Mouse (Mus musculus) liver, postnatal 0 days (tissue): Measurements from ENCODE around the gene Anapc11. TPM values are rescaled to one million over a fixed set of nuclear protein-coding genes. Genes with fewer than 3 reads are reported as not detected.

Experiments used
- ATAC-seq: fragments of 200-750 bp; cut with Nextera tagmentation; 2 replicates; pipeline ENCODE4 v1.8.0; 2017; ENCODE audit warnings: mild to moderate bottlenecking, moderate library complexity
- DNase-seq: peaks from one replicate; pipeline ENCODE4 v3.0.0-alpha.2; 2016
- H3K27ac ChIP-seq: fragments of 300-500 bp; sonication (generic); 2 replicates; pipeline ENCODE4 v1.5.1; 2014; ENCODE audit warnings: antibody characterized with exemption, moderate library complexity, mild to moderate bottlenecking, low read depth
- H3K27me3 ChIP-seq: fragments of 300-500 bp; sonication (generic); 2 replicates; pipeline ENCODE4 v1.6.1; 2014; ENCODE audit warnings: low read length, control low read depth, mixed read lengths; ENCODE audit not compliant: insufficient read depth
- H3K36me3 ChIP-seq: fragments of 300-500 bp; sonication (generic); replicated peaks from 2 replicates; pipeline ENCODE4 v1.6.1; 2014; ENCODE audit warnings: mild to moderate bottlenecking, control low read depth, low read length, moderate library complexity, mixed read lengths; ENCODE audit not compliant: insufficient read depth
- H3K4me1 ChIP-seq: fragments of 300-500 bp; sonication (generic); 2 replicates; pipeline ENCODE4 v1.6.1; 2014; ENCODE audit warnings: antibody characterized with exemption, mild to moderate bottlenecking, control low read depth; ENCODE audit not compliant: insufficient read depth
- H3K4me2 ChIP-seq: fragments of 300-500 bp; sonication (generic); 2 replicates; pipeline ENCODE4 v1.6.1; 2014; ENCODE audit warnings: low read depth, mild to moderate bottlenecking, low read length, moderate library complexity, mixed read lengths
- H3K4me3 ChIP-seq: fragments of 300-500 bp; sonication (generic); 2 replicates; pipeline ENCODE4 v1.5.1; 2014; ENCODE audit warnings: low read depth, low read length
- H3K9ac ChIP-seq: fragments of 300-500 bp; sonication (generic); replicated peaks from 2 replicates; pipeline ENCODE4 v1.6.1; 2014; ENCODE audit warnings: mild to moderate bottlenecking, moderate library complexity
- H3K9me3 ChIP-seq: fragments of 300-500 bp; sonication (generic); 2 replicates; pipeline ENCODE4 v1.6.1; 2016; ENCODE audit warnings: mild to moderate bottlenecking, control low read depth, low read length, mixed read lengths
- CTCF ChIP-seq: sonication (generic); IDR thresholded peaks from 2 replicates; pipeline ENCODE4 v1.5.1; 2016; ENCODE audit warnings: antibody characterized with exemption, low read depth
- EP300 ChIP-seq: IDR thresholded peaks from 2 replicates; pipeline ENCODE4 v1.6.1; 2016; ENCODE audit warnings: antibody characterized with exemption, low read depth, mild to moderate bottlenecking
- WGBS: fragments of 180-500 bp; shearing (Covaris S2); extraction: QIAGEN DNeasy Blood & Tissue Kit; methylation state at CpG from one replicate; pipeline ENCODE4 v1.1.7; 2014; ENCODE audit not compliant: insufficient replicate concordance; 5-methylcytosine and 5-hydroxymethylcytosine counted together
- microRNA-seq: library from miRNA; unstranded; fragments of <30 nt; microRNA quantifications from one replicate; pipeline ENCODE4, GENCODE M21; 2016
- polyA plus RNA-seq: library from polyadenylated mRNA; unstranded; fragments of >200 nt; fragmentation: Nextera tagmentation; extraction: Ambion mirVana; gene quantifications from 2 replicates; pipeline ENCODE4 v1.2.1, GENCODE M21; 2015

Gene Anapc11
- polyA plus RNA-seq, 1 experiment from 2014 or later, result 46.1 TPM

DNA sequence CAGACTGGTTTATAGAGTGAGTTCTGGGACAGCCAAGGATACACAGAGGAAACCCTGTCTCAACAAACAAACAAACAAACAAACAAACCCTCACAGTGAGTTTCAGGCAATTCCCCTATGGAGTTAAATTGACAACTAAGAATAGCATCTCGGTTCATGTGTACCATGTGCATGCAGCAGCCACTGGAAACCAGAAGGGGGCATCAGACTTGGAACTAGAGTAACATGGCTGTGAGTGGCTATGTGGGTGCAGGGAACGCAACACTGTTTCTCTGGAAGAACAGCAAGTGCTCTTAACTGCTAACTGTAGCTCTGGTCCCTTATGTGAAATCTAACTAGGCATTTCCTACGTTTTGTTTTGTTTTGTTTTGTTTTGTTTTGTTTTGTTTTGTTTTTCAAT is 53.7 kb downstream of the Anapc11 start:
- Histone ChIP-seq H3K4me2 (no peak overlapping the region), H3K9me3 (no peaks in the 10 kb centered on the region), H3K9ac (no peak overlapping the region), H3K4me3 (no peak overlapping the region), H3K27me3 (0 out of 2 replicates have a peak, but pooled peaks cover under 1% of the 10 kb centered on the region), H3K27ac (no peak overlapping the region), H3K4me1 (peaks cover 11% of the 10 kb centered on the region; the same call in 1 of the 2 replicates), H3K36me3 (no peaks in the 10 kb centered on the region)
- no peak for DNase-seq
- TF ChIP-seq CTCF (peak; percentile 56), EP300 (no peak)
- WGBS, result 67% methylated on average over 3 of the region's 3 CpGs
- ATAC-seq, result no peak

DNA sequence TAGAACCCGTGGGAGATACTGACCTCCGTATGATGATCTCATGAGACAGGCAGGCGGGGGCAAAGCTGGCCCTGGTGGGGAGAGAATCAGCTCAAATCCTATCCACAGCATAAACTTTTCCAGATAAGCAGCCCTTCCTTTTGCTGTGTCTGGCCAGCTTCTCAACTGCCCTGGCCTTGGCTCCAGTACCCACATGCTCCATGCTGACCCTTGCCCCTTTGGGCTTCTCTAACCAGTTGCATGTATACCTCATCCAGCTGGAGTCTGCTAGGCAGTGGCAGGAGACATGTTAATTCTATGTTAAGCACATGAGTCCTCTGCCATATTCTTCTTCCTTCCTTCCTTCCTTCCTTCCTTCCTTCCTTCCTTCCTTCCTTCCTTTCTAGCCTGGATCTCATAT is 56.5 kb downstream of the Anapc11 start:
- no peak for DNase-seq
- Histone ChIP-seq H3K9ac (no peak overlapping the region), H3K27me3 (peaks cover 28% of the 10 kb centered on the region), H3K4me3 (no peak overlapping the region), H3K9me3 (no peaks in the 10 kb centered on the region), H3K27ac (no peak overlapping the region), H3K4me1 (peaks cover 8% of the 10 kb centered on the region; the same call in 1 of the 2 replicates), H3K4me2 (no peak overlapping the region), H3K36me3 (no peaks in the 10 kb centered on the region)
- ATAC-seq, result no peak
- 68% methylated on average over 3 of the region's 3 CpGs for WGBS
- TF ChIP-seq EP300, result no peak

DNA sequence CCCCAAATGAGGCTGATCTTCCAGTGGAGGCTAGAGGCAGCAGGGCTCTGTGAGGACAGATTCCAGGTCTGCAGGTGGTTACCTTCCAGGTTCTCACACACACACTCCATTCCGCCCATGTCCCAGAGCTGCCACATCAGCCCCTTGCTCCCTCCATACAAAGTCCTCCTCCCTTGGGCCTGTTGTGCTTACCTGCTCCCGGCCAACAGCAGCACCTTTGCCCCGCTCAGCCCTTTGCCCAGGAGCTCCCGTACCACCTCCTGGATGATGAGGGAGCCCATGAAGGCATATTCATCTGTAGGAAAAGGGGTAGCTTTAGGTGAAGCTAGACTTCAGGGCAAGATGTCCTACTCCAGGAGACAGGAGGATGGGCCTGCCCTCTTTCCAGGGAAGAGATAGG is 59.1 kb downstream of the Anapc11 start:
- no peak overlapping the region for H3K4me2 ChIP-seq
- H3K9me3 ChIP-seq, result no peaks in the 10 kb centered on the region
- DNase-seq (no peak), ATAC-seq (no peak)
- H3K27me3 ChIP-seq, result peaks cover 54% of the 10 kb centered on the region
- WGBS, result 77% methylated on average over 4 of the region's 4 CpGs
- TF ChIP-seq EP300, result no peak
- TF ChIP-seq CTCF, result no peak
- no peak overlapping the region for H3K27ac ChIP-seq
- no peaks in the 10 kb centered on the region for H3K36me3 ChIP-seq
- H3K9ac ChIP-seq, result no peak overlapping the region
- no peak overlapping the region for H3K4me3 ChIP-seq
- H3K4me1 ChIP-seq, result peaks cover 18% of the 10 kb centered on the region

Small RNA genes lying within 50 kb of the gene (microRNA-seq; reads per million reads assigned to microRNA genes)
- gene Mir6936, result 2.0 reads per million

Other genes with a start within 250 kb of the Anapc11 start
- 463 and 498 TPM in 2 replicates for gene Actg1, start 249.9 kb upstream of the Anapc11 start, polyA plus RNA-seq
- not detected in 2 replicates for gene Fscn2, start 236.9 kb upstream of the Anapc11 start, polyA plus RNA-seq
- gene Faap100, start 219.7 kb upstream of the Anapc11 start, polyA plus RNA-seq, result 5.5 and 5.8 TPM in 2 replicates
- 12.5 and 12.8 TPM in 2 replicates for gene Nploc4, start 160.7 kb upstream of the Anapc11 start, polyA plus RNA-seq
- gene Tspan10, start 155.8 kb upstream of the Anapc11 start, polyA plus RNA-seq, result not detected in 2 replicates
- 0.20 TPM in 1 of 2 replicates, not detected in the other for gene Pde6g, start 144.9 kb upstream of the Anapc11 start, polyA plus RNA-seq
- 18.9 and 19.0 TPM in 2 replicates for gene Oxld1, start 140.4 kb upstream of the Anapc11 start, polyA plus RNA-seq
- gene Ccdc137, start 140.3 kb upstream of the Anapc11 start, polyA plus RNA-seq, result 9.0 and 11.7 TPM in 2 replicates
- gene Arl16, start 130.8 kb upstream of the Anapc11 start, polyA plus RNA-seq, result 11.9 and 13.5 TPM in 2 replicates
- gene Mrpl12, start 113.8 kb upstream of the Anapc11 start, polyA plus RNA-seq, result 133 and 139 TPM in 2 replicates
- 96.7 and 99.7 TPM in 2 replicates for gene Slc25a10, start 106.6 kb upstream of the Anapc11 start, polyA plus RNA-seq
- gene Gcgr, start 67.7 kb upstream of the Anapc11 start, polyA plus RNA-seq, result 58.5 and 66.9 TPM in 2 replicates
- gene Mcrip1, start 48.7 kb upstream of the Anapc11 start, polyA plus RNA-seq, result 59.2 and 61.0 TPM in 2 replicates
- gene Ppp1r27, start 47.3 kb upstream of the Anapc11 start, polyA plus RNA-seq, result 0.19 and 1.5 TPM in 2 replicates
- 683 and 697 TPM in 2 replicates for gene P4hb, start 25.2 kb upstream of the Anapc11 start, polyA plus RNA-seq
- 148 and 156 TPM in 2 replicates for gene Arhgdia, start 16.8 kb upstream of the Anapc11 start, polyA plus RNA-seq
- 162 and 168 TPM in 2 replicates for gene Alyref, start 56 bp upstream of the Anapc11 start, polyA plus RNA-seq
- 20.9 and 22.2 TPM in 2 replicates for gene Npb, start 10.1 kb downstream of the Anapc11 start, polyA plus RNA-seq
- gene Pcyt2, start 19.5 kb downstream of the Anapc11 start, polyA plus RNA-seq, result 217 and 222 TPM in 2 replicates
- 34.3 TPM in 2 replicates for gene Sirt7, start 26.8 kb downstream of the Anapc11 start, polyA plus RNA-seq
- gene Mafg, start 35.2 kb downstream of the Anapc11 start, polyA plus RNA-seq, result 30.8 and 35.8 TPM in 2 replicates
- 1.5 and 1.7 TPM in 2 replicates for gene Pycr1, start 45.3 kb downstream of the Anapc11 start, polyA plus RNA-seq
- 0.26 and 0.50 TPM in 2 replicates for gene Myadml2, start 49.7 kb downstream of the Anapc11 start, polyA plus RNA-seq
- 0.15 and 0.29 TPM in 2 replicates for gene Notum, start 62.8 kb downstream of the Anapc11 start, polyA plus RNA-seq
- gene Aspscr1, start 74.6 kb downstream of the Anapc11 start, polyA plus RNA-seq, result 56.8 and 57.1 TPM in 2 replicates
- gene Cenpx, start 115.3 kb downstream of the Anapc11 start, polyA plus RNA-seq, result 81.0 and 88.0 TPM in 2 replicates
- gene Lrrc45, start 115.5 kb downstream of the Anapc11 start, polyA plus RNA-seq, result 5.1 and 5.4 TPM in 2 replicates
- 0.36 and 0.38 TPM in 2 replicates for gene Rac3, start 123.0 kb downstream of the Anapc11 start, polyA plus RNA-seq
- 118 and 141 TPM in 2 replicates for gene Dcxr, start 128.9 kb downstream of the Anapc11 start, polyA plus RNA-seq
- gene Cbr2, start 133.7 kb downstream of the Anapc11 start, polyA plus RNA-seq, result 0.26 and 0.94 TPM in 2 replicates
- gene Hmga1b, start 164.4 kb downstream of the Anapc11 start, polyA plus RNA-seq, result 1.6 and 2.3 TPM in 2 replicates
- 6.2 and 6.3 TPM in 2 replicates for gene Rfng, start 185.8 kb downstream of the Anapc11 start, polyA plus RNA-seq
- gene Gps1, start 185.9 kb downstream of the Anapc11 start, polyA plus RNA-seq, result 50.8 and 51.9 TPM in 2 replicates
- gene Dus1l, start 198.0 kb downstream of the Anapc11 start, polyA plus RNA-seq, result 43.8 and 46.8 TPM in 2 replicates
- gene Fasn, start 226.1 kb downstream of the Anapc11 start, polyA plus RNA-seq, result 3.8 and 3.9 TPM in 2 replicates